ENCODE assay signal across 8 mouse cellular contexts in genomic region chr10:91236844-91237243, GRCm38 (mm10). TPM values are rescaled to one million over a fixed set of nuclear protein-coding genes. Genes with fewer than 3 reads are reported as not detected.
DNase-seq lines count a peak whose midpoint lies in the region; ATAC-seq and TF ChIP-seq lines count a peak whose summit lies in the region.

No protein-coding gene starts in this region.

- H3K27me3 ChIP-seq in midbrain, embryonic 14.5 days (ENCODE audit: control insufficient read depth, insufficient read depth, low read length), result no peaks in the 10 kb centered on the region
- H3K27me3 ChIP-seq in midbrain, embryonic 13.5 days, result no peaks in the 10 kb centered on the region
- no peaks in the 10 kb centered on the region for H3K27me3 ChIP-seq in forebrain, embryonic 14.5 days (replicated peaks; ENCODE audit: control insufficient read depth, insufficient read depth, low read length)
- H3K27me3 ChIP-seq in hindbrain, embryonic 16.5 days (replicated peaks; ENCODE audit: control insufficient read depth, insufficient read depth, low read length), result no peaks in the 10 kb centered on the region
- H3K27me3 ChIP-seq in lung, embryonic 14.5 days (ENCODE audit: insufficient read depth, low read length), result no peaks in the 10 kb centered on the region

- H3K9ac ChIP-seq in midbrain, embryonic 14.5 days (replicated peaks; ENCODE audit: low read length), result no peak overlapping the region
- no peak overlapping the region for H3K9ac ChIP-seq in midbrain, embryonic 13.5 days (replicated peaks)
- H3K9ac ChIP-seq in forebrain, embryonic 14.5 days (ENCODE audit: low read length), result no peak overlapping the region
- no peak overlapping the region for H3K9ac ChIP-seq in hindbrain, embryonic 16.5 days (ENCODE audit: low read depth, low read length)
- H3K9ac ChIP-seq in lung, embryonic 14.5 days, result no peak overlapping the region

- no peak for ATAC-seq in midbrain, embryonic 14.5 days (ENCODE audit: low FRiP score, low TSS enrichment)
- ATAC-seq in midbrain, embryonic 13.5 days, result no peak
- ATAC-seq in forebrain, embryonic 14.5 days, result peak; percentile 54; the same call in 1 of the 2 replicates
- peak; percentile 18; the same call in 1 of the 2 replicates for ATAC-seq in hindbrain, embryonic 16.5 days
- ATAC-seq in lung, embryonic 14.5 days (ENCODE audit: insufficient read depth), result peak; percentile 42
- no peak for ATAC-seq in monocyte, adult 5-6 weeks (replicated peaks; ENCODE audit: insufficient number of reproducible peaks, low FRiP score, low TSS enrichment, poor library complexity, severe bottlenecking)

- 28% methylated on average over 7 of the region's 7 CpGs for WGBS in midbrain, embryonic 14.5 days
- WGBS in midbrain, embryonic 13.5 days, result 28% methylated on average over 7 of the region's 7 CpGs
- WGBS in bone marrow, adult 2 months, result 15% methylated on average over 7 of the region's 7 CpGs
- WGBS in forebrain, embryonic 14.5 days, result 20% methylated on average over 7 of the region's 7 CpGs
- WGBS in hindbrain, embryonic 16.5 days, result 17% methylated on average over 7 of the region's 7 CpGs
- 12% methylated on average over 7 of the region's 7 CpGs for WGBS in lung, embryonic 14.5 days

- peak; percentile 80 for DNase-seq in midbrain, embryonic 14.5 days
- DNase-seq in forebrain, embryonic 14.5 days (ENCODE audit: low spot score), result peak; percentile 78
- peak; percentile 89 for DNase-seq in lung, embryonic 14.5 days
- no peak for DNase-seq in spleen, postnatal 14 days (ENCODE audit: low spot score in 2 of 2)

- no peak for TF ChIP-seq POLR2A in bone marrow, adult 2 months (IDR thresholded peaks at IDR 0.05; ENCODE audit: borderline replicate concordance, control insufficient read depth, low read depth, low read length)

- H3K4me1 ChIP-seq in midbrain, embryonic 14.5 days (ENCODE audit: control insufficient read depth, insufficient read depth, low read length), result peaks cover 8% of the 10 kb centered on the region
- peaks cover 9% of the 10 kb centered on the region for H3K4me1 ChIP-seq in midbrain, embryonic 13.5 days (replicated peaks)
- H3K4me1 ChIP-seq in bone marrow, adult 2 months (ENCODE audit: control insufficient read depth, insufficient read depth, low read length), result peaks cover 3% of the 10 kb centered on the region
- no peaks in the 10 kb centered on the region; the same call in 1 of the 2 replicates for H3K4me1 ChIP-seq in forebrain, embryonic 14.5 days (ENCODE audit: control insufficient read depth, insufficient read depth, low read length)
- peaks cover 7% of the 10 kb centered on the region for H3K4me1 ChIP-seq in hindbrain, embryonic 16.5 days (ENCODE audit: control insufficient read depth, insufficient read depth, low read depth, low read length)
- peaks cover 13% of the 10 kb centered on the region for H3K4me1 ChIP-seq in lung, embryonic 14.5 days (ENCODE audit: insufficient read depth)

- no peak overlapping the region for H3K4me2 ChIP-seq in midbrain, embryonic 14.5 days (ENCODE audit: low read length)
- H3K4me2 ChIP-seq in midbrain, embryonic 13.5 days (replicated peaks), result no peak overlapping the region
- H3K4me2 ChIP-seq in forebrain, embryonic 14.5 days (ENCODE audit: low read length), result no peak overlapping the region
- no peak overlapping the region for H3K4me2 ChIP-seq in hindbrain, embryonic 16.5 days (ENCODE audit: low read length)
- no peak overlapping the region for H3K4me2 ChIP-seq in lung, embryonic 14.5 days

- TF ChIP-seq CTCF in bone marrow, adult 2 months (IDR thresholded peaks at IDR 0.05; ENCODE audit: control insufficient read depth, insufficient read depth, low read length), result peak; percentile 30; the same call in 1 of the 2 replicates
- TF ChIP-seq CTCF in lung, embryonic 14.5 days (IDR thresholded peaks at IDR 0.05; ENCODE audit: low read depth), result peak; percentile 64

- H3K4me3 ChIP-seq in midbrain, embryonic 14.5 days (replicated peaks; ENCODE audit: low read depth, low read length), result no peak overlapping the region
- H3K4me3 ChIP-seq in midbrain, embryonic 13.5 days (replicated peaks), result no peak overlapping the region
- no peak overlapping the region for H3K4me3 ChIP-seq in bone marrow, adult 2 months (replicated peaks; ENCODE audit: control insufficient read depth, low read depth, low read length)
- H3K4me3 ChIP-seq in forebrain, embryonic 14.5 days (ENCODE audit: low read depth, low read length), result no peak overlapping the region
- H3K4me3 ChIP-seq in hindbrain, embryonic 16.5 days (ENCODE audit: low read length), result no peak overlapping the region
- no peak overlapping the region for H3K4me3 ChIP-seq in lung, embryonic 14.5 days (ENCODE audit: low read depth, low read length)

- H3K36me3 ChIP-seq in midbrain, embryonic 14.5 days (ENCODE audit: control insufficient read depth, insufficient read depth, low read length), result no peaks in the 10 kb centered on the region
- no peaks in the 10 kb centered on the region for H3K36me3 ChIP-seq in midbrain, embryonic 13.5 days
- no peaks in the 10 kb centered on the region for H3K36me3 ChIP-seq in forebrain, embryonic 14.5 days (ENCODE audit: control insufficient read depth, insufficient read depth, low read length)
- no peaks in the 10 kb centered on the region for H3K36me3 ChIP-seq in hindbrain, embryonic 16.5 days (ENCODE audit: control insufficient read depth, insufficient read depth, low read length)
- no peaks in the 10 kb centered on the region for H3K36me3 ChIP-seq in lung, embryonic 14.5 days (ENCODE audit: insufficient read depth)

- H3K27ac ChIP-seq in midbrain, embryonic 14.5 days (replicated peaks; ENCODE audit: low read depth, low read length), result 0 out of 2 replicates have a peak overlapping the region, but pooled peaks have one; percentile 33
- H3K27ac ChIP-seq in midbrain, embryonic 13.5 days, result no peak overlapping the region
- no peak overlapping the region for H3K27ac ChIP-seq in bone marrow, adult 2 months (ENCODE audit: control insufficient read depth, insufficient read depth, low read depth, low read length, poor library complexity)
- no peak overlapping the region for H3K27ac ChIP-seq in forebrain, embryonic 14.5 days (ENCODE audit: low read depth, low read length)
- H3K27ac ChIP-seq in hindbrain, embryonic 16.5 days (ENCODE audit: low read depth, low read length), result no peak overlapping the region
- peak overlapping the region; percentile 82 for H3K27ac ChIP-seq in lung, embryonic 14.5 days (ENCODE audit: low read depth)

- H3K9me3 ChIP-seq in midbrain, embryonic 14.5 days (ENCODE audit: control insufficient read depth, low read length), result no peaks in the 10 kb centered on the region
- no peaks in the 10 kb centered on the region for H3K9me3 ChIP-seq in midbrain, embryonic 13.5 days
- H3K9me3 ChIP-seq in forebrain, embryonic 14.5 days (replicated peaks; ENCODE audit: control insufficient read depth, low read length), result no peaks in the 10 kb centered on the region
- no peaks in the 10 kb centered on the region for H3K9me3 ChIP-seq in hindbrain, embryonic 16.5 days (ENCODE audit: control insufficient read depth, low read length)
- H3K9me3 ChIP-seq in lung, embryonic 14.5 days (ENCODE audit: low read depth, low read length), result no peaks in the 10 kb centered on the region

RNA-seq across cellular contexts. Expression of gene Tmpo, which starts 55.7 kb away (rescaled TPM):
- 127 and 162 TPM in 2 replicates for polyA plus RNA-seq in midbrain, embryonic 14.5 days (2014; fragmentation: Nextera tagmentation; extraction: Ambion mirVana)
- polyA plus RNA-seq in midbrain, embryonic 13.5 days (2015; fragmentation: Nextera tagmentation; extraction: Ambion mirVana), result 165 and 175 TPM in 2 replicates
- polyA plus RNA-seq in bone marrow, adult 2 months (2011; ENCODE audit: insufficient read depth, insufficient read length, low replicate concordance, missing spikeins), result 212 and 250 TPM in 2 replicates
- polyA plus RNA-seq in forebrain, embryonic 14.5 days (2014; fragmentation: Nextera tagmentation; extraction: Ambion mirVana), result 157 and 165 TPM in 2 replicates
- polyA plus RNA-seq in hindbrain, embryonic 16.5 days (2015; fragmentation: Nextera tagmentation; extraction: Ambion mirVana), result 68.7 and 83.7 TPM in 2 replicates
- polyA plus RNA-seq in lung, embryonic 14.5 days (2014; fragmentation: Nextera tagmentation; extraction: Ambion mirVana), result 317 and 337 TPM in 2 replicates
- total RNA-seq in monocyte, adult 5-6 weeks (2017), result 237 to 305 TPM (median 300 TPM) in 3 replicates

Comparison
In these comparisons a context has a peak if more than half of its experiments do, and no peak if none do; other contexts are left out.
1. H3K27ac ChIP-seq: peak in midbrain, embryonic 14.5 days (single experiment) and lung, embryonic 14.5 days (single experiment); none in midbrain, embryonic 13.5 days (single experiment), bone marrow, adult 2 months (single experiment), forebrain, embryonic 14.5 days (single experiment) and hindbrain, embryonic 16.5 days (single experiment).
2. ATAC-seq: peak in forebrain, embryonic 14.5 days (single experiment), hindbrain, embryonic 16.5 days (single experiment) and lung, embryonic 14.5 days (single experiment); none in midbrain, embryonic 14.5 days (single experiment), midbrain, embryonic 13.5 days (single experiment) and monocyte, adult 5-6 weeks (single experiment).
3. DNase-seq: peak in midbrain, embryonic 14.5 days (single experiment), forebrain, embryonic 14.5 days (single experiment) and lung, embryonic 14.5 days (single experiment); none in spleen, postnatal 14 days (0 of 2).